Mouse (Mus musculus) layer of hippocampus, adult 18-20 months (tissue): Measurements from ENCODE around the gene Wfdc21. TPM values are rescaled to one million over a fixed set of nuclear protein-coding genes. Genes with fewer than 3 reads are reported as not detected.

Experiments
- DNase-seq, 2 experiments: peaks; one replicate each; pipeline ENCODE4 v3.0.0; 2022; ENCODE audit warnings: low spot score in 2 of 2
- total RNA-seq, 2 experiments: library from RNA; stranded (reverse); gene quantifications; 2 replicates each; pipeline ENCODE4 v1.2.3; 2021

Gene Wfdc21
- total RNA-seq, 2 experiments from 2014 or later, result not detected

DNA sequence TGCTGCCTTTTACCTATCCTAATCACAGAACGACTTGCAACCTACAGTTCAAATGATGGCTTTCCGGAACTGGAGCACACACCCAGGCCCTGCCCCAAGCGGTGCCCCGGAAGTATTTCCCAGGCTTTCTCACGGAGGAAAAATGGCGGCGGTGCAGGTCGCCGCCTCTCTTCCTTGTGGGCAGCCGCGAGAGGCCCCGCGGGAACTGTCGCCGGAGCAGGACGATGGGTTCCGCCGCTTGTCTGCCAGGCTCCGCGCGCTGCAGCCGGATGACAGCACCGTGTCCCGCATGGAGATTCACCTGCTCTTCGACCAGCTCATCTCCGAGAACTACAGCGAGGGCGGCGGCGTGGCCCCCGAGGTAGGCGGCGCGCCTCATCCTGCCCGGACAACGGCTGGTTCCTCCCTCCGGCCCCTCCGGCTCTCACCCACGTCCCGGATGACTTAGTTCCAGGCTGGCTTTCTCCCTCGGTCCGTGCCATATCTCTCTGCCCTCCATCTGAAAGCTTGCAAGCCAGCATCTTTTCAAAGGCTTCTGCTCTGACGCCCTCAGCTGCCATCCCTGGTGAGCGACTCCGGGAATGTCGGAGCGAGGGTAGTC is 6.9 kb downstream of the Wfdc21 start, which contains the start of gene Heatr6:
Gene Heatr6 (plus strand): TSS at position 116 of the 601 bp plus-strand sequence.
- DNase-seq, result peak; percentile 88 to 94

- DNase-seq, result no peak
Measured at GRCm38 (mm10) chr11:83754227-83754626, 7.5 kb downstream of the Wfdc21 start.

- DNase-seq, result no peak
Measured at GRCm38 (mm10) chr11:83767306-83767705, 20.6 kb downstream of the Wfdc21 start.

DNA sequence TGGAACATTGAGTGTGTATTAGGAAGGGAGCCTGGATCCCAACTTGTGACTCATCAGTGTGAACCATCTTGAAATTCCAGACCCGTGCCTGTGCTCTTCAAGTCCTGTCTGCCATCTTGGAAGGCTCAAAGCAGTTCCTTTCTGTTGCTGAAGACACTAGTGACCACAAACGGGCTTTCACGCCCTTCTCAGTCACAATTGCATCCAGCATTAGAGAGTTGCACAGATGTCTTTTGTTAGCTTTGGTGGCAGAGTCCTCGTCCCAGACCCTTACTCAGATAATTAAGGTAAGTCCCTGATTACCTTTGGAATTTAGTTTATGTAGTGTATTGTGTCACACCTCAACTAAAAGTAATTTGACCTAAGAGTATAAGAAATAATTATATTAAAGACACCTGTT is 22.2 kb downstream of the Wfdc21 start:
- no peak for DNase-seq

- no peak for DNase-seq
Measured at GRCm38 (mm10) chr11:83771014-83771413, 24.3 kb downstream of the Wfdc21 start.

DNA sequence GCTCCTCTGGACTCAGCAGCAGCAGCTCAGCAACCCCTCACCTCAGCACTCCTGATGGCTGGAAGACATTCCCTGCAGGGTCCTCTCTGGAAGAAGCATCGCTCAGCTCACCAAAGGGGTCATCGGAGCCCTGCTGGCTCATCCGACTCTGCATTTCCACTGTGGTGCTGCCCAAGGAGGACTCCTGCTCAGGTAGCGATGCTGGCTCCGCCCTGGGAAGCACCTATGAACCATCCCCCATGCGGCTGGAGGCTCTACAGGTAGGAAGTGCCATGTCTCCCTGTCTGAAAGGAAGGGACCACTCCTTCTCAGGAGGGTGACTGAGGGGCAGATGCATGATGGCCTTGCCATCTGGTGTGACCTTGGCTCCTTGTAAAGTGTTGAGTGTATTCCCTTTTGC is 25.6 kb downstream of the Wfdc21 start:
- no peak for DNase-seq

- no peak for DNase-seq
Measured at GRCm38 (mm10) chr11:83773691-83774090, 27.0 kb downstream of the Wfdc21 start.

DNA sequence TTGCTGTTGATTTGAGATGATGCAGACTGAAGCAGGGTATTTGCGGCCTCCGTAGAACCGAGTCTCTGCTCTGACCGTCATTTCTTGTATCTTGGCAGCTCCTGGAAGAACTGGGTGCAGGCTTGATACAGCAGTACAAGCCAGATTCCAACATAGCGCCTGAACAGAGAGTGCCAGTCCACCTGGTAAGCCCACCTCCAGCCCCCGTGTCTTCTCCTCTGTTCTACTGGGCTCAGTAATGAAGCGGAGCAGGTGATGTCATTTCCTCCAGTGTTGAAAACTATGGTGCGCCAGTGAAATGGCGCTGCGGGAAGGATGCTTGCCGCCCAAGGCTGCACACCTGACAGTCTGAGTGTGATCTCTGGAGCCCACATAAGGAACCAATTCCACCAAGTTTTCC is 27.6 kb downstream of the Wfdc21 start:
- no peak for DNase-seq

- DNase-seq, result no peak
Measured at GRCm38 (mm10) chr11:83776798-83777197, 30.1 kb downstream of the Wfdc21 start.

DNA sequence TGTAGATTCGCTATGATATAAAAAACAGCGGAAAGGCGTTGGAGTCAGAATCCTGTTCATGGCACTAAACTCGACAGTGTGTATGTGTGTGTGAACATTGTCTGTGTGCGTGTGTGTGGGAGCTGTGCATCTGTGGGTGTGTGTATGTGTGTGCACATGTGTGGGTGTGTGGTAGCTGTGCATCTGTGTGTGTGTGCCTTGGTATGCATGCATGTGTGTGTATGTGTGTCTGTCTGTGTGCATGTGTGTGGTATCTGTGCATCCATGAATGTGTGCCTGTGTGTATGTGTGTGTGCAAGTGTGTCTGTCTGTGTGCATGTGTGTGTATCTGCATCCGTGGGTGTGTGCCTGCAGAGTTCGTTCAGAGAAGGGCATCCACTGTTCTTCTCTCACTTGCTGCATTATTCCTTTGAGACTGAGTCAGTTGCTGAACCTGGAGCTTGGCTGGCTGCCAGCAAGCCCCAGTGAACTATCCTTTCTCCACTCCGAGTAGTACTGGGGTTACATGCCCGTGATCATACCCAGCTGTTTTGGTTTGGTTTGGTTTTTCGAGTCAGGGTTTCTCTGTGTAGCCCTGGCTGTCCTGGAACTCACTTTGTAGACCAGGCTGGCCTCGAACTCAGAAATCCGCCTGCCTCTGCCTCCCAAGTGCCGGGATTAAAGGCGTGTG is 37.3 kb downstream of the Wfdc21 start:
- DNase-seq, result no peak

- DNase-seq, result peak in 1 of 2 experiments; percentile 37
Measured at GRCm38 (mm10) chr11:83784661-83785060, 37.9 kb downstream of the Wfdc21 start.

DNA sequence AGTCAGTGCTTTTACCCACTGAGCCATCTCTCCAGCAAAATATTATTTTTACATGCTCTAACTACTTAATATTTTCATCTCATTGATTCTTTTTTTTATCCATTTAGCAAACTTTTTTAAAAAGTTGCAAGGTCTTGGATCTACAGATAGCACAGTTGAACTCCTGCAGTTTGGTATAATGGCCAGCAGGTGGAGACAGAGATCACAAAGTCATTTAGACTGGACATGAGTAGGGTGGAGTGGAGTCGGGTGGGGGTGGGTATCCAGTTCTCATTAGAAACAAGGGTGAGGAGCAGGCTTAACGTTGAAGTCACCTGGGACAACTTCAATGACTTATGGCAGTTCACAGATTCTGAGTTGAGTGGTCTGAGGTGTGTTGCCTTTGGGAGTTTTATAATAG is 38.6 kb downstream of the Wfdc21 start:
- DNase-seq, result peak; percentile 23 to 64

- no peak for DNase-seq
Measured at GRCm38 (mm10) chr11:83786835-83787234, 40.1 kb downstream of the Wfdc21 start.

DNA sequence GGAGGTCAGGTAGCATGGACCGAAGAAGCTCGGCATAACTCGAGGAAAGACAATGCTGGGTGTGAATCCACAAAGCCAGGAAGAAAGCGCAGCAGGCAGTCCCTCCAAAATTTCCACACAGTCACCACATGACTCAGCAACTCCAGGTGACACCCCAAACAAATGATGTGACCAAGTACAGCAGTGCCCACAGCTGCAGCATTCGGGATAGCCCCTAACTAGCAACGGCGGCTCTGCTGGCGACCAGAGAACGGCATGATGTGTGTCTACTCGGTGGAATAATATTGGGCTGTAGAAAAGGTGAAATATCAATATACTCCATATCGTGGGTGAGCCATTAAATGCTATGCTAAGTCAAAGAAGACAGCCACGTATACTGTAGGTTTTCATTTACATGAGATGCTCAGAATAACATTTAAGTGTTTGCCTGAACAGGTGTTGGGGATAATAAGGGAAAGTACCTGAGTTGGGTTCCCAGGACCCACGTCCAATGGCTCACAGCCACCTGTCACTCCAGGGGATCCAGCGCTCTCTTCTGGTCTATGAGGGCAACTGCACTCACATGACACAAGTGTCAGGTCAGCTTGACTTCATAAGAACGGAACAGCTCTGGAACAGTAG is 40.8 kb downstream of the Wfdc21 start:
- no peak for DNase-seq

- no peak for DNase-seq
Measured at GRCm38 (mm10) chr11:83788331-83788730, 41.6 kb downstream of the Wfdc21 start.

- DNase-seq, result peak in 1 of 2 experiments; percentile 53
Measured at GRCm38 (mm10) chr11:83789259-83789658, 42.5 kb downstream of the Wfdc21 start.

DNA sequence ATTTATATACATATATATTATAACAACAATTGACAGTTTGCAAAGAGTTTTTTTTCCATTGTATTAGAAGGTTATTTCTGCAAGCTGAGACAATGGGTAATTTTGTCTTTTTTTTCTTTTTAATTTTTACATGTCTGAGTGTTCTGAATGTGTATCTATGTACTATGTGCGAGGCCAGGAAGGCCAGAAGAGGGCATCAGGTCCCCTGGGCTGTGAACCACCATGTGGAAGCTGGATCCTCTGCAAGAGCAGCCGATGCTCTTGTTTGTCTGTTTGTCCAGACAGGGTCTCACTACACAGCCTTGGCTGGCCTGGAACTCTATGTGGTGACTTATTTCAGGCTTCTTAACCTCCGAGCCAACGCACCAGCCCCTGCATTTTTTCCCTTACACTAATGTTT is 44.4 kb downstream of the Wfdc21 start:
- DNase-seq, result no peak

- DNase-seq, result no peak
Measured at GRCm38 (mm10) chr11:83792316-83792914, 45.7 kb downstream of the Wfdc21 start.

- no peak for DNase-seq
Measured at GRCm38 (mm10) chr11:83793264-83793663, 46.5 kb downstream of the Wfdc21 start.

DNA sequence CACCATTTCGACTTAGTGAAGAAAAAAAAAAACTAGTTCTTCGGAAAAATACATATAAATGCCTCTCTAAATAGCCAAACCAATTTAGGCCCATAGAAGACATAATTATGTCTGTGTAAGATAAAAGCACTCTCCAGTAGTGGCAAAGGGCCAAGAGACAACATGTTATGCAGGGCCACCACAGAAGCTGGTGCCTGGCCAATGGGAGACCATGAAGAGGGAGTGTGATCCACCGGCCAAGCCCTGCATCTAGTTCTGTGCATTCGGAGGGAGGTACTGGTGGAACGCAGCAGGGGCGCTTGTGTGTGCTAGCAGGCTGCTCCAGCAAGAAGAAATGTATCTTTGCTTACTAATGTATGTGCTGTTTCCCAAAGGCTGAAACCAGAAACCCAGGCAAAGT is 49.4 kb downstream of the Wfdc21 start:
- no peak for DNase-seq

- DNase-seq, result no peak
Measured at GRCm38 (mm10) chr11:83796980-83797608, 50.4 kb downstream of the Wfdc21 start.
